Mouse (Mus musculus): ENCODE measurements around the gene Dchs2.

- TF ChIP-seq CTCF (IDR thresholded peaks at IDR 0.05; ENCODE audit: control insufficient read depth, insufficient read depth, insufficient read length) = no peak
- no peak for TF ChIP-seq MAX (IDR thresholded peaks at IDR 0.05)
- TF ChIP-seq MYOD1 (IDR thresholded peaks at IDR 0.05; ENCODE audit: control insufficient read depth, insufficient read length, low read depth) = no peak
- TF ChIP-seq USF1 (IDR thresholded peaks at IDR 0.05; ENCODE audit: low read depth) = no peak
Measured at GRCm38 (mm10) chr3:83270982-83271381, 143.2 kb downstream of the Dchs2 start.

Measured in C2C12 (cell line).